Mouse (Mus musculus) MEL (cell line): ENCODE measurements around the gene Tcf12. TPM values are rescaled to one million over a fixed set of nuclear protein-coding genes. Genes with fewer than 3 reads are reported as not detected.

ENCODE experiments used
- DNase-seq: peaks from one replicate; pipeline ENCODE4 v3.0.0; 2011; ENCODE audit warnings: low read depth, low spot score
- H3K27ac ChIP-seq: 2 replicates; pipeline ENCODE4 v1.5.1; 2012; ENCODE audit warnings: low read depth, mild to moderate bottlenecking, control low read depth, low read length, moderate library complexity; ENCODE audit not compliant: control insufficient read depth
- H3K27me3 ChIP-seq, 2 experiments: fragments of 150-350 bp in 1 of 2; sonication (generic) in 1 of 2; 2 replicates each; pipeline ENCODE4 v1.6.1; 2012; ENCODE audit warnings: low read length in 2 of 2, mild to moderate bottlenecking in 2 of 2, improper control_type of control experiment in 1 of 2, moderate library complexity in 1 of 2; ENCODE audit not compliant: insufficient read depth in 2 of 2, control insufficient read depth in 1 of 2
- H3K36me3 ChIP-seq, 2 experiments: 2 replicates each; pipeline ENCODE4 v1.6.1; 2012 to 2014; ENCODE audit warnings: low read length in 2 of 2, improper control_type of control experiment in 1 of 2, inconsistent platforms in 1 of 2, mild to moderate bottlenecking in 1 of 2; ENCODE audit not compliant: insufficient read depth in 2 of 2, control insufficient read depth in 1 of 2
- H3K4me1 ChIP-seq, 2 experiments: fragments of 150-350 bp in 1 of 2; sonication (generic) in 1 of 2; 2 replicates each; pipeline ENCODE4 v1.6.1; 2012; ENCODE audit warnings: low read length in 2 of 2, improper control_type of control experiment in 1 of 2, mild to moderate bottlenecking in 1 of 2; ENCODE audit not compliant: insufficient read depth in 2 of 2, control insufficient read depth in 1 of 2
- H3K4me3 ChIP-seq, 2 experiments: fragments of 150-350 bp in 1 of 2; sonication (generic) in 1 of 2; 2 replicates each; pipeline ENCODE4 v1.5.1; 2012; ENCODE audit warnings: low read depth in 2 of 2, low read length in 2 of 2, mild to moderate bottlenecking in 2 of 2, moderate library complexity in 2 of 2, control low read depth in 1 of 2, improper control_type of control experiment in 1 of 2; ENCODE audit not compliant: control insufficient read depth in 1 of 2, insufficient read depth in 1 of 2
- H3K79me2 ChIP-seq: 2 replicates; pipeline ENCODE4 v1.6.1; 2012; ENCODE audit warnings: mild to moderate bottlenecking, low read length, moderate library complexity; ENCODE audit not compliant: control insufficient read depth, poor library complexity, insufficient read depth
- H3K9ac ChIP-seq: 2 replicates; pipeline ENCODE4 v1.6.1; 2012; ENCODE audit warnings: low read depth, mild to moderate bottlenecking, control low read depth, low read length, moderate library complexity; ENCODE audit not compliant: control insufficient read depth, poor library complexity, severe bottlenecking
- H3K9me3 ChIP-seq: fragments of 150-350 bp; sonication (generic); replicated peaks from 2 replicates; pipeline ENCODE4 v1.6.1; 2012; ENCODE audit warnings: mild to moderate bottlenecking, low read length, improper control_type of control experiment, moderate library complexity; ENCODE audit not compliant: insufficient read depth
- CHD1 ChIP-seq: IDR thresholded peaks from 2 replicates; pipeline ENCODE4 v1.6.1; 2012; ENCODE audit warnings: low read depth, mild to moderate bottlenecking, inconsistent platforms, low read length, improper control_type of control experiment
- CTCF ChIP-seq, 3 experiments: IDR thresholded peaks in 2 of 3; conservative IDR thresholded peaks in 1 of 3; 2 replicates each; pipeline ENCODE4 v1.5.1; 2011 to 2012; ENCODE audit warnings: low read length in 3 of 3, low read depth in 2 of 3, mild to moderate bottlenecking in 2 of 3, improper control_type of control experiment in 1 of 3, inconsistent platforms in 1 of 3, mixed read lengths in 1 of 3, moderate library complexity in 1 of 3; ENCODE audit not compliant: control insufficient read depth in 1 of 3, insufficient read depth in 1 of 3, poor library complexity in 1 of 3, severe bottlenecking in 1 of 3
- E2F4 ChIP-seq: IDR thresholded peaks from 2 replicates; pipeline ENCODE4 v1.6.1; 2011; ENCODE audit warnings: low read depth, low read length, improper control_type of control experiment, borderline replicate concordance
- ETS1 ChIP-seq: IDR thresholded peaks from 2 replicates; pipeline ENCODE4 v1.6.1; 2012; ENCODE audit warnings: low read depth, mild to moderate bottlenecking, inconsistent platforms, low read length, improper control_type of control experiment, moderate library complexity
- GATA1 ChIP-seq: IDR thresholded peaks from 2 replicates; pipeline ENCODE4 v1.6.1; 2011; ENCODE audit warnings: low read depth, low read length, improper control_type of control experiment
- JUND ChIP-seq: IDR thresholded peaks from 2 replicates; pipeline ENCODE4 v1.6.1; 2011; ENCODE audit warnings: low read depth, mild to moderate bottlenecking, improper control_type of control experiment, low read length
- MAFK ChIP-seq: IDR thresholded peaks from 2 replicates; pipeline ENCODE4 v1.6.1; 2011; ENCODE audit warnings: low read depth, mild to moderate bottlenecking, low read length, improper control_type of control experiment, borderline replicate concordance
- MYB ChIP-seq: IDR thresholded peaks from 2 replicates; pipeline ENCODE4 v1.6.1; 2011; ENCODE audit warnings: mild to moderate bottlenecking, low read depth, low read length, improper control_type of control experiment
- NRF1 ChIP-seq: IDR thresholded peaks from 2 replicates; pipeline ENCODE4 v1.6.1; 2014; ENCODE audit warnings: low read depth, mild to moderate bottlenecking, inconsistent platforms, low read length, improper control_type of control experiment, moderate library complexity; ENCODE audit not compliant: poor library complexity, insufficient read depth, severe bottlenecking
- POLR2AphosphoS2 ChIP-seq: IDR thresholded peaks from 2 replicates; pipeline ENCODE4 v1.6.1; 2011; ENCODE audit warnings: low read length, improper control_type of control experiment
- POLR2AphosphoS5 ChIP-seq: IDR thresholded peaks from 2 replicates; pipeline ENCODE4 v1.6.1; 2012; ENCODE audit warnings: low read depth, borderline replicate concordance, mild to moderate bottlenecking, inconsistent platforms, low read length, moderate library complexity, mixed read lengths
- RAD21 ChIP-seq: IDR thresholded peaks from 2 replicates; pipeline ENCODE4 v1.6.1; 2011; ENCODE audit warnings: mild to moderate bottlenecking, low read depth, low read length, improper control_type of control experiment
- RCOR1 ChIP-seq: IDR thresholded peaks from 2 replicates; pipeline ENCODE4 v1.6.1; 2012; ENCODE audit warnings: low read depth, mild to moderate bottlenecking, inconsistent platforms, low read length, improper control_type of control experiment
- SIN3A ChIP-seq: IDR thresholded peaks from 2 replicates; pipeline ENCODE4 v1.6.1; 2012; ENCODE audit warnings: low read length, improper control_type of control experiment, inconsistent platforms
- SMC3 ChIP-seq: IDR thresholded peaks from 2 replicates; pipeline ENCODE4 v1.6.1; 2011; ENCODE audit warnings: low read depth, low read length, improper control_type of control experiment
- TCF12 ChIP-seq: IDR thresholded peaks from 2 replicates; pipeline ENCODE4 v1.6.1; 2014; ENCODE audit warnings: low read depth, mild to moderate bottlenecking, inconsistent platforms, low read length, improper control_type of control experiment, moderate library complexity
- USF2 ChIP-seq, 2 experiments: IDR thresholded peaks; 2 replicates each; pipeline ENCODE4 v1.6.1; 2011 to 2012; ENCODE audit warnings: improper control_type of control experiment in 2 of 2, low read length in 2 of 2, borderline replicate concordance in 1 of 2, inconsistent platforms in 1 of 2, low read depth in 1 of 2, mild to moderate bottlenecking in 1 of 2; ENCODE audit not compliant: insufficient read depth in 1 of 2
- ZC3H11A ChIP-seq: IDR thresholded peaks from 2 replicates; pipeline ENCODE4 v1.6.1; 2012; ENCODE audit warnings: low read depth, mild to moderate bottlenecking, inconsistent platforms, low read length, improper control_type of control experiment
- ZMIZ1 ChIP-seq: IDR thresholded peaks from 2 replicates; pipeline ENCODE4 v1.6.1; 2012; ENCODE audit warnings: low read depth, mild to moderate bottlenecking, inconsistent platforms, low read length, improper control_type of control experiment, moderate library complexity
- ZNF384 ChIP-seq: IDR thresholded peaks from 2 replicates; pipeline ENCODE4 v1.6.1; 2012; ENCODE audit warnings: low read depth, mild to moderate bottlenecking, inconsistent platforms, low read length, improper control_type of control experiment
- polyA plus RNA-seq, 2 experiments: library from polyadenylated mRNA; stranded (reverse) in 1 of 2; unstranded in 1 of 2; fragments of >175 nt in 1 of 2; fragments of >200 nt in 1 of 2; gene quantifications; 2 replicates each; pipeline versions ENCODE4 v1.2.1 to v1.2.4; 2012; ENCODE audit warnings: low replicate concordance in 2 of 2, low read depth in 1 of 2; ENCODE audit not compliant: insufficient read length in 2 of 2, insufficient read depth in 1 of 2, missing spikeins in 1 of 2
- total RNA-seq: library from RNA; depleted of rRNA; stranded (reverse); fragments of 300-350 nt; gene quantifications from 2 replicates; pipeline ENCODE4 v1.2.3, GENCODE M21; 2012

Tcf12 gene
- total and polyA plus RNA-seq, 3 experiments = 29.3 to 70.5 (median 39.6) TPM

DNA sequence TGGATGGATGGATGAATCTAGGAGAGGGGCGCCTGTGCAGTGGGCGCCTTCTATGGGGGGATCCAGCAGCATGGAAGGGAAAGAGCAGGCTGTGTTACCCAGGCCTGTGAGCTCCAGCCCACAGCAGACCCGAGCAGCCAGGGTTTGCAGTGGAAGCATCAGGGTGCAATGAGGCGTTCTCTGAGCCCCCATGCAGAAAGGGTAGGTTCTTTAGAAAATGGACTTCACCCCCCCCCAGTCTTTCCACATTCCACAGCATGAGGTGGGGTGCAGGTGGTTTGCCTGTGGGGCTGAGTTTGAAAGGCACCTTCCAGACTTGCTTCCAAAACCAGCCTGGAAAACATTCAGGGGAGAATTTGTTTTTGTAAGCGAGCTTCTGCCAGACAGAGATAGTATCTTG, 300.3 kb downstream of the Tcf12 start:
- Histone ChIP-seq H3K9me3 (no peaks in the 10 kb centered on the region), H3K4me3 (no peak overlapping the region), H3K27me3 (no peaks in the 10 kb centered on the region; a peak in 1 of 4 replicates), H3K27ac (no peak overlapping the region), H3K36me3 (no peaks in the 10 kb centered on the region), H3K9ac (no peak overlapping the region), H3K79me2 (no peaks in the 10 kb centered on the region), H3K4me1 (no peaks in the 10 kb centered on the region)
- no peak for DNase-seq
- no peak for TF ChIP-seq NRF1
- TF ChIP-seq ZMIZ1 = no peak
- TF ChIP-seq RCOR1 = no peak
- no peak for TF ChIP-seq MYB
- no peak for TF ChIP-seq SIN3A
- TF ChIP-seq USF2 (IDR thresholded peaks at IDR 0.05; ENCODE audit: borderline replicate concordance in 1 of 2, insufficient read depth in 1 of 2, low read depth in 1 of 2, low read length in 2 of 2) = no peak
- TF ChIP-seq SMC3 = no peak
- no peak for TF ChIP-seq MAFK
- TF ChIP-seq GATA1 = no peak
- TF ChIP-seq E2F4 = no peak
- no peak for TF ChIP-seq CTCF (IDR thresholded peaks at IDR 0.05 in 2 of 3, conservative IDR thresholded peaks at IDR 0.05 in 1 of 3; ENCODE audit: control insufficient read depth in 1 of 3, insufficient read depth in 1 of 3, low read depth in 2 of 3, low read length in 3 of 3, poor library complexity in 1 of 3, severe bottlenecking in 1 of 3)
- no peak for TF ChIP-seq JUND
- no peak for TF ChIP-seq POLR2AphosphoS5
- TF ChIP-seq CHD1 = no peak
- no peak for TF ChIP-seq TCF12
- no peak for TF ChIP-seq ETS1
- no peak for TF ChIP-seq ZC3H11A

GRCm38 (mm10) chr9:71810723-71811122, 300.9 kb downstream of the Tcf12 start:
- Histone ChIP-seq H3K27ac (no peak overlapping the region), H3K4me3 (no peak overlapping the region), H3K9ac (no peak overlapping the region), H3K79me2 (no peaks in the 10 kb centered on the region)
- TF ChIP-seq SMC3 = peak; percentile 56
- TF ChIP-seq CTCF (IDR thresholded peaks at IDR 0.05 in 2 of 3, conservative IDR thresholded peaks at IDR 0.05 in 1 of 3; ENCODE audit: control insufficient read depth in 1 of 3, insufficient read depth in 1 of 3, low read depth in 2 of 3, low read length in 3 of 3, poor library complexity in 1 of 3, severe bottlenecking in 1 of 3) = peak in 2 of 3 experiments; percentile 38 to 51; a peak in 4 of 6 replicates
- TF ChIP-seq RAD21 = peak; percentile 35
- no peak for TF ChIP-seq POLR2AphosphoS2
- peak; percentile 20; the same call in 1 of the 2 replicates for TF ChIP-seq ZC3H11A
- TF ChIP-seq ZNF384 = peak; percentile 77
- TF ChIP-seq MAFK = no peak
- TF ChIP-seq, all 39 proteins: peak for 5
- Histone ChIP-seq H3K36me3 (no peaks in the 10 kb centered on the region), H3K27me3 (no peaks in the 10 kb centered on the region; a peak in 1 of 4 replicates), H3K9me3 (no peaks in the 10 kb centered on the region), H3K4me1 (no peaks in the 10 kb centered on the region)
- no peak for DNase-seq
